Mouse (Mus musculus): ENCODE data around the gene Fxr2. TPM values are rescaled to one million over a fixed set of nuclear protein-coding genes. Genes with fewer than 3 reads are reported as not detected.

The Fxr2 gene
- polyA plus RNA-seq, 1 experiment from 2014 or later: 26.2 TPM

GRCm38 (mm10) chr11:69656617-69657461 lies 24.0 kb downstream of the Fxr2 start:
- DNase-seq (ENCODE audit: low spot score) (no peak), ATAC-seq (replicated peaks; ENCODE audit: low FRiP score) (0 out of 2 replicates have a peak, but pooled peaks have one; percentile 44)
- 66% methylated on average over 10 of the region's 10 CpGs for WGBS
- 0 out of 2 replicates have a peak overlapping the region, but pooled peaks have one; percentile 3 for H3K9ac ChIP-seq (ENCODE audit: low read depth, low read length)
- peaks cover 35% of the 10 kb centered on the region for H3K36me3 ChIP-seq (ENCODE audit: control insufficient read depth, insufficient read depth, low read length)
- H3K27ac ChIP-seq (ENCODE audit: low read depth, low read length): 0 out of 2 replicates have a peak overlapping the region, but pooled peaks have one; percentile 23
- peaks cover 35% of the 10 kb centered on the region for H3K4me1 ChIP-seq (replicated peaks; ENCODE audit: control insufficient read depth, insufficient read depth, low read length)
- no peaks in the 10 kb centered on the region for H3K9me3 ChIP-seq (ENCODE audit: control insufficient read depth, low read length)
- H3K4me2 ChIP-seq: peak overlapping the region; percentile 17; the same call in 1 of the 2 replicates
- H3K4me3 ChIP-seq (ENCODE audit: low read depth, low read length): no peak overlapping the region
- H3K27me3 ChIP-seq (replicated peaks; ENCODE audit: control insufficient read depth, insufficient read depth, low read length): no peaks in the 10 kb centered on the region

GRCm38 (mm10) chr11:69657462-69657881 lies 24.7 kb downstream of the Fxr2 start:
- ATAC-seq (replicated peaks; ENCODE audit: low FRiP score): no peak
- WGBS: 83% methylated on average over 15 of the region's 15 CpGs
- no peaks in the 10 kb centered on the region for H3K9me3 ChIP-seq (ENCODE audit: control insufficient read depth, low read length)
- no peak overlapping the region for H3K9ac ChIP-seq (ENCODE audit: low read depth, low read length)
- no peak overlapping the region for H3K4me3 ChIP-seq (ENCODE audit: low read depth, low read length)
- H3K4me2 ChIP-seq: no peak overlapping the region
- no peak overlapping the region for H3K27ac ChIP-seq (ENCODE audit: low read depth, low read length)
- no peaks in the 10 kb centered on the region for H3K27me3 ChIP-seq (replicated peaks; ENCODE audit: control insufficient read depth, insufficient read depth, low read length)
- DNase-seq (ENCODE audit: low spot score): no peak
- H3K36me3 ChIP-seq (ENCODE audit: control insufficient read depth, insufficient read depth, low read length): peaks cover 29% of the 10 kb centered on the region
- H3K4me1 ChIP-seq (replicated peaks; ENCODE audit: control insufficient read depth, insufficient read depth, low read length): peaks cover 35% of the 10 kb centered on the region

GRCm38 (mm10) chr11:69661221-69661881 lies 28.6 kb downstream of the Fxr2 start:
- no peaks in the 10 kb centered on the region for H3K9me3 ChIP-seq (ENCODE audit: control insufficient read depth, low read length)
- peaks cover 31% of the 10 kb centered on the region for H3K4me1 ChIP-seq (replicated peaks; ENCODE audit: control insufficient read depth, insufficient read depth, low read length)
- H3K4me3 ChIP-seq (ENCODE audit: low read depth, low read length): peak overlapping the region; percentile 60
- H3K9ac ChIP-seq (ENCODE audit: low read depth, low read length): peak overlapping the region; percentile 81
- H3K27me3 ChIP-seq (replicated peaks; ENCODE audit: control insufficient read depth, insufficient read depth, low read length): no peaks in the 10 kb centered on the region
- ATAC-seq (replicated peaks; ENCODE audit: low FRiP score): no peak
- peak overlapping the region; percentile 75 for H3K4me2 ChIP-seq
- H3K27ac ChIP-seq (ENCODE audit: low read depth, low read length): peak overlapping the region; percentile 94
- DNase-seq (ENCODE audit: low spot score): no peak
- peaks cover 31% of the 10 kb centered on the region for H3K36me3 ChIP-seq (ENCODE audit: control insufficient read depth, insufficient read depth, low read length)
- WGBS: 59% methylated on average over 3 of the region's 3 CpGs

GRCm38 (mm10) chr11:69662213-69662966 lies 29.6 kb downstream of the Fxr2 start, which contains the start of gene Mpdu1:
Gene Mpdu1, minus strand, starts transcription at chr11:69662642.
- H3K9me3 ChIP-seq (ENCODE audit: control insufficient read depth, low read length): no peaks in the 10 kb centered on the region
- H3K4me1 ChIP-seq (replicated peaks; ENCODE audit: control insufficient read depth, insufficient read depth, low read length): peaks cover 23% of the 10 kb centered on the region
- H3K36me3 ChIP-seq (ENCODE audit: control insufficient read depth, insufficient read depth, low read length): peaks cover 29% of the 10 kb centered on the region
- DNase-seq (ENCODE audit: low spot score) (peak; percentile 95), ATAC-seq (replicated peaks; ENCODE audit: low FRiP score) (peak; percentile 90)
- H3K9ac ChIP-seq (ENCODE audit: low read depth, low read length): peak within 1 kb of the TSS; percentile 81
- peak within 1 kb of the TSS; percentile 75 for H3K4me2 ChIP-seq
- H3K4me3 ChIP-seq (ENCODE audit: low read depth, low read length): peak within 1 kb of the TSS; percentile 60
- WGBS: under 1% methylated on average over 48 of the region's 48 CpGs
- H3K27me3 ChIP-seq (replicated peaks; ENCODE audit: control insufficient read depth, insufficient read depth, low read length): no peaks in the 10 kb centered on the region
- H3K27ac ChIP-seq (ENCODE audit: low read depth, low read length): peak within 1 kb of the TSS; percentile 94

- Histone ChIP-seq H3K27ac (ENCODE audit: low read depth, low read length) (peak overlapping the region; percentile 94), H3K4me3 (ENCODE audit: low read depth, low read length) (peak overlapping the region; percentile 60), H3K36me3 (ENCODE audit: control insufficient read depth, insufficient read depth, low read length) (peaks cover 28% of the 10 kb centered on the region), H3K4me1 (replicated peaks; ENCODE audit: control insufficient read depth, insufficient read depth, low read length) (peaks cover 23% of the 10 kb centered on the region), H3K27me3 (replicated peaks; ENCODE audit: control insufficient read depth, insufficient read depth, low read length) (no peaks in the 10 kb centered on the region), H3K4me2 (peak overlapping the region; percentile 75), H3K9ac (ENCODE audit: low read depth, low read length) (peak overlapping the region; percentile 81), H3K9me3 (ENCODE audit: control insufficient read depth, low read length) (no peaks in the 10 kb centered on the region)
- no peak for ATAC-seq (replicated peaks; ENCODE audit: low FRiP score)
- DNase-seq (ENCODE audit: low spot score): no peak
- WGBS: 68% methylated on average over 13 of the region's 13 CpGs
Measured at GRCm38 (mm10) chr11:69662967-69663671, 30.3 kb downstream of the Fxr2 start.

GRCm38 (mm10) chr11:69663795-69664194 lies 31.0 kb downstream of the Fxr2 start:
- peaks cover 33% of the 10 kb centered on the region for H3K36me3 ChIP-seq (ENCODE audit: control insufficient read depth, insufficient read depth, low read length)
- H3K4me2 ChIP-seq: peak overlapping the region; percentile 75
- peak overlapping the region; percentile 81 for H3K9ac ChIP-seq (ENCODE audit: low read depth, low read length)
- no peaks in the 10 kb centered on the region for H3K27me3 ChIP-seq (replicated peaks; ENCODE audit: control insufficient read depth, insufficient read depth, low read length)
- peaks cover 23% of the 10 kb centered on the region for H3K4me1 ChIP-seq (replicated peaks; ENCODE audit: control insufficient read depth, insufficient read depth, low read length)
- peak overlapping the region; percentile 94; the same call in 1 of the 2 replicates for H3K27ac ChIP-seq (ENCODE audit: low read depth, low read length)
- DNase-seq (ENCODE audit: low spot score) (no peak), ATAC-seq (replicated peaks; ENCODE audit: low FRiP score) (no peak)
- peak overlapping the region; percentile 60 for H3K4me3 ChIP-seq (ENCODE audit: low read depth, low read length)
- WGBS: 78% methylated on average over 6 of the region's 6 CpGs
- no peaks in the 10 kb centered on the region for H3K9me3 ChIP-seq (ENCODE audit: control insufficient read depth, low read length)

- H3K27ac ChIP-seq (ENCODE audit: low read depth, low read length): no peak overlapping the region; the same call in 1 of the 2 replicates
- H3K9me3 ChIP-seq (ENCODE audit: control insufficient read depth, low read length): no peaks in the 10 kb centered on the region
- peaks cover 32% of the 10 kb centered on the region for H3K4me1 ChIP-seq (replicated peaks; ENCODE audit: control insufficient read depth, insufficient read depth, low read length)
- no peaks in the 10 kb centered on the region for H3K27me3 ChIP-seq (replicated peaks; ENCODE audit: control insufficient read depth, insufficient read depth, low read length)
- no peak overlapping the region for H3K9ac ChIP-seq (ENCODE audit: low read depth, low read length)
- H3K4me3 ChIP-seq (ENCODE audit: low read depth, low read length): peak overlapping the region; percentile 19; the same call in 1 of the 2 replicates
- 90% methylated on average over 7 of the region's 7 CpGs for WGBS
- no peak for DNase-seq (ENCODE audit: low spot score)
- peaks cover 39% of the 10 kb centered on the region for H3K36me3 ChIP-seq (ENCODE audit: control insufficient read depth, insufficient read depth, low read length)
- peak overlapping the region; percentile 13 for H3K4me2 ChIP-seq
- no peak for ATAC-seq (replicated peaks; ENCODE audit: low FRiP score)
Measured at GRCm38 (mm10) chr11:69664841-69665240, 32.1 kb downstream of the Fxr2 start.

Data from liver, embryonic 11.5 days (tissue).